Mouse (Mus musculus) kidney, adult 9 months (tissue): Measurements from ENCODE around the gene Kif16b.

Experiments used
- DNase-seq: peaks from one replicate; pipeline ENCODE4 v3.0.0; 2022

The Kif16b gene

GRCm38 (mm10) chr2:142731778-142732092 lies 169.6 kb downstream of the Kif16b start:
- DNase-seq = peak; percentile 5

GRCm38 (mm10) chr2:142731016-142731777 lies 170.1 kb downstream of the Kif16b start:
- DNase-seq = no peak

GRCm38 (mm10) chr2:142724215-142725001 lies 176.9 kb downstream of the Kif16b start:
- no peak for DNase-seq

- no peak for DNase-seq
Measured at GRCm38 (mm10) chr2:142720174-142720573, 181.2 kb downstream of the Kif16b start.

- DNase-seq = no peak
Measured at GRCm38 (mm10) chr2:142718998-142719397, 182.3 kb downstream of the Kif16b start.

- DNase-seq = no peak
Measured at GRCm38 (mm10) chr2:142717591-142717990, 183.7 kb downstream of the Kif16b start.

- DNase-seq = no peak
Measured at GRCm38 (mm10) chr2:142715912-142716260, 185.4 kb downstream of the Kif16b start.

- no peak for DNase-seq
Measured at GRCm38 (mm10) chr2:142715186-142715911, 186.0 kb downstream of the Kif16b start.

- DNase-seq = no peak
Measured at GRCm38 (mm10) chr2:142712727-142713126, 188.6 kb downstream of the Kif16b start.

GRCm38 (mm10) chr2:142709326-142709725 lies 192.0 kb downstream of the Kif16b start:
- DNase-seq = no peak

- no peak for DNase-seq
Measured at GRCm38 (mm10) chr2:142700689-142701088, 200.6 kb downstream of the Kif16b start.

GRCm38 (mm10) chr2:142698650-142699049 lies 202.7 kb downstream of the Kif16b start:
- DNase-seq = peak; percentile 20

GRCm38 (mm10) chr2:142694936-142695331 lies 206.4 kb downstream of the Kif16b start:
- no peak for DNase-seq

GRCm38 (mm10) chr2:142694019-142694935 lies 207.1 kb downstream of the Kif16b start:
- DNase-seq = peak; percentile 9

GRCm38 (mm10) chr2:142693461-142693860 lies 207.9 kb downstream of the Kif16b start:
- no peak for DNase-seq

- DNase-seq = peak; percentile 31
Measured at GRCm38 (mm10) chr2:142689496-142689895, 211.8 kb downstream of the Kif16b start.

GRCm38 (mm10) chr2:142687936-142688514 lies 213.3 kb downstream of the Kif16b start:
- DNase-seq = no peak

GRCm38 (mm10) chr2:142682965-142683709 lies 218.2 kb downstream of the Kif16b start:
- DNase-seq = no peak

GRCm38 (mm10) chr2:142668426-142668825 lies 232.9 kb downstream of the Kif16b start:
- no peak for DNase-seq

- DNase-seq = no peak
Measured at GRCm38 (mm10) chr2:142651591-142651990, 249.7 kb downstream of the Kif16b start.

GRCm38 (mm10) chr2:142648023-142648453 lies 253.3 kb downstream of the Kif16b start:
- DNase-seq = no peak
